Mouse (Mus musculus) myocyte (in vitro differentiated cells): ENCODE data around the gene Stard10.

Source experiments
- CEBPB ChIP-seq: IDR thresholded peaks from 2 replicates; pipeline ENCODE4 v1.6.1; 2011; ENCODE audit warnings: mild to moderate bottlenecking, moderate library complexity; ENCODE audit not compliant: poor library complexity, insufficient read depth, severe bottlenecking
- MAX ChIP-seq: IDR thresholded peaks from one replicate; pipeline ENCODE4 v1.6.1; 2011; ENCODE audit warnings: low read depth, mild to moderate bottlenecking, control low read depth
- MYOD1 ChIP-seq, 3 experiments: IDR thresholded peaks; one replicate each; pipeline ENCODE4 v1.6.1; 2011; ENCODE audit warnings: control low read depth in 2 of 3, low read depth in 2 of 3, mild to moderate bottlenecking in 2 of 3, moderate library complexity in 1 of 3; ENCODE audit not compliant: insufficient read length in 2 of 3, control insufficient read depth in 1 of 3
- MYOG ChIP-seq, 3 experiments: IDR thresholded peaks; one replicate each; pipeline ENCODE4 v1.6.1; 2011; ENCODE audit warnings: control low read depth in 2 of 3, low read depth in 2 of 3, mild to moderate bottlenecking in 2 of 3; ENCODE audit not compliant: insufficient read length in 2 of 3, control insufficient read depth in 1 of 3, insufficient read depth in 1 of 3
- POLR2A ChIP-seq: IDR thresholded peaks from one replicate; pipeline ENCODE4 v1.6.1; 2011; ENCODE audit warnings: low read depth, mild to moderate bottlenecking, control low read depth, moderate library complexity; ENCODE audit not compliant: insufficient read length
- POLR2AphosphoS2 ChIP-seq: IDR thresholded peaks from one replicate; pipeline ENCODE4 v1.6.1; 2011; ENCODE audit warnings: low read depth, control low read depth; ENCODE audit not compliant: insufficient read length
- USF1 ChIP-seq: IDR thresholded peaks from one replicate; pipeline ENCODE4 v1.6.1; 2011; ENCODE audit warnings: low read depth, mild to moderate bottlenecking, control low read depth, moderate library complexity

DNA sequence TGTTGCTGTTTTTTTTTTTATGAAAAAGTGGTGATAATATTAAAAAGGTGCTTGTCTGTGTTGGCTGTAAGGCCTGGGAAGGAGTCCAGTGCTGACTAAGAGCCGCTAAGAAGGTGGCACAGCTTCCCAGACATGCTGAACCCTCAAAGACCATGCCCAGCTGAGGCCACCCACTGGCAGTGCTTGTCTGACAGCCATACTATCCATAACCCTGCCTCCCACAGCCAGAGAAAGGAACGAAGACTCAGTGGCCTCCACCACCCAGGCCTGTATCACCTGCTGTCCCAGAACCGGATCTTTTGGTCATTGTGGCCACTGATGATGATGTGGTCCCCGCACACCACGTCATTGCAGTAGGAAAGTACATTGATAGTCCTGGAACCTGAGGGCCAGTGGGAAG lies 25.7 kb upstream of the Stard10 start:
- TF ChIP-seq POLR2AphosphoS2 (no peak), MYOG (IDR thresholded peaks at IDR 0.05; ENCODE audit: control insufficient read depth in 1 of 3, insufficient read depth in 1 of 3, insufficient read length in 2 of 3, low read depth in 2 of 3) (no peak), POLR2A (no peak), USF1 (no peak), MAX (no peak), MYOD1 (IDR thresholded peaks at IDR 0.05; ENCODE audit: control insufficient read depth in 1 of 3, insufficient read length in 2 of 3, low read depth in 2 of 3) (no peak), CEBPB (no peak)
